Mouse (Mus musculus): ENCODE data around the gene Crebl2.

The Crebl2 gene

GRCm38 (mm10) chr6:134829786-134830700 is at the start of gene Crebl2:
Gene Crebl2, plus strand, starts transcription at chr6:134830154.
- peak; percentile 100 for DNase-seq (ENCODE audit: extremely low read depth, insufficient read length, low spot score)

- no peak for DNase-seq (ENCODE audit: extremely low read depth, insufficient read length, low spot score)
These were observed 48.5 kb upstream of the Crebl2 start for GRCm38 (mm10) chr6:134781494-134781913.

GRCm38 (mm10) chr6:134782900-134783299 is 47.1 kb upstream of the Crebl2 start:
- no peak for DNase-seq (ENCODE audit: extremely low read depth, insufficient read length, low spot score)

- DNase-seq (ENCODE audit: extremely low read depth, insufficient read length, low spot score), result no peak
These were observed 43.5 kb upstream of the Crebl2 start for GRCm38 (mm10) chr6:134786426-134786825.

GRCm38 (mm10) chr6:134789100-134789499 is 40.9 kb upstream of the Crebl2 start:
- DNase-seq (ENCODE audit: extremely low read depth, insufficient read length, low spot score), result no peak

DNA sequence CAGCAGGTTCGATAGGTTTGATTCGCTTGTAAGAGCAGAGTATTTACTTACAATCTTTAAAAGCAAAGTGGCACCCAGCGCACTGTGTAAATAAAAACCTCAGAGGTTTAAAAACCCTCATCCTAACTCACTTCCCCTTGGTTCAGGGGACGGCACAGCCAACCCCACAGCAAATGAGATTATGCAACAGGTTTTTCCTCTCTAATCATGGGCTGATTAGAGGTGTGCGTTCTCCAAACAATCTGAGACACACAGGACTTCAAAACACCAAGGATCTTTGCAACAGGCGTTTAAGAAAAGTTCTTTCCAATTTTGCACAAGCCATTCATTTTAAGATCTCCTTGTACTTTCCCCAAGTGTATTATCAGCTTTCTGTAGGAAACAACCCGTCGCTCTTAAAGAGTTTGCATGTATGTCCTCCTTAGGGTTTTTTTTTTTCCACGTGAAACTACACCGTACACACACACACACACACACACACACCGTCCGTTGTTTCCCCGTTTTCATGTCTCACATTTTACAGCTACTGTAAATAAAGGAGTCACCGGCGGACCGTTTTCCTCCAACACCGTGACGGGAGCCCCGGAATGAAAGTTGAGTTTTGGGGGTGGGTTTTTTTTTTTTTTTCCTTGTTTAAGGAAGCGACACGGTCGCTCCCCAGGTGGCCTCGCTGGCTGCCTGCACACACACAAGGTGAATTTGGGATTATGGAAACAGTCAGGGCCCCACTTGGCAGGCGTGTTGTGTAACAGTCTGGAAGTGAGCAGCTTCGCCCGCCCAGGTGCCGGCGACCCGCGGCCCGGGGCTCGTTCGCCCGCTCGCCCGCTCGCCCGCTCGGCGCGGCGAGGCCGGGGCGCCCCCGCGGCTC is 38.5 kb upstream of the Crebl2 start:
- peak; percentile 62 for DNase-seq (ENCODE audit: extremely low read depth, insufficient read length, low spot score)

DNA sequence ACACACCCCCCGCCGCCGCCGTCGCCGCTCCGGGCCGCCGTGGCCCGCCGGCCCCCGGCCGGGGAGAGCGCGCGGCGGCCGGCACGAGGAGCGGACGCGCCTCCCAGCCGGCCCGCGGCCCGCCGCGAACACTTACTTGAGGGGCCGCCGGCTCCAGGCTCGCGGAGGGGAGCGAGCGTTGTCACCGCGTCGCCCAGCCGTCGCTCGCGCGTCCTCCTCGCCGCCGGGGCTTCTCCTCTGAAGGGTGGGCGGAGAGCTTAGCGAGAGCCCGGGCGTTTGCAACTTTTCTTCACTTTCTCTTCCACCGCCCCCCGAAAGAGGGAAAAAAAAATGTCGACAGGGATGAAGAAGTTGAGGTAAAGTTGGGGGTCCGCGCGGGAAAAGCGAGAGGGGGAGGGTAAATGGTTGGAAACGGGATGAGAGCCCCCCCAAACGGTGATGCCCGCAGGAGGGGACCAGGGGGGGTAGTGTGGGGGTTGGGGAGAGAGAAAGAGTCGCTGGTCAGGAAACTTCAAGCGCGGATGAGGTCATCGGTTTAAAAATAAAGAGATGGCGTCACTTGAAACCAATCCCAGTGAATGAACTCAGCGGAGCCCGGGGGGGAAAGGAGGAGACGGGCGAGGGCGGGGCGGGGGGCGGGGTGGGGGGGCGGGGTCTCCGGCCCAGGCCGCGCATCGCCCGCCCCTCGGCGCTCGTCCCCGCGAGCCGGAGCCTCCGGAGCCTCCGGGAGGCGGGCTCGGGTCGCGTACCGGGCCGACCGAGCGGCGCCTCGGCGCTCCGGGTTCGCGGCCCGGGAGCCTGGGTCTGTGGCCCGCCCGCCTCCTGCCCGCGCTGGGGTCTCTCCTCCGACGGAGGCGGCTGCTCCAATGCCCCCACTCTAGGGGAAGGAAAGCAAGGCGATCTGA is 37.6 kb upstream of the Crebl2 start, which contains the start of gene Dusp16:
Gene Dusp16 (minus strand): TSS at position 485 of the 905 bp plus-strand sequence.
- peak; percentile 89 for DNase-seq (ENCODE audit: extremely low read depth, insufficient read length, low spot score)

GRCm38 (mm10) chr6:134793046-134793806 is 36.7 kb upstream of the Crebl2 start:
- DNase-seq (ENCODE audit: extremely low read depth, insufficient read length, low spot score), result peak; percentile 30

GRCm38 (mm10) chr6:134793911-134794520 is 35.9 kb upstream of the Crebl2 start:
- DNase-seq (ENCODE audit: extremely low read depth, insufficient read length, low spot score), result peak; percentile 71

GRCm38 (mm10) chr6:134796297-134796696 is 33.7 kb upstream of the Crebl2 start:
- peak; percentile 60 for DNase-seq (ENCODE audit: extremely low read depth, insufficient read length, low spot score)

GRCm38 (mm10) chr6:134801483-134801882 is 28.5 kb upstream of the Crebl2 start:
- DNase-seq (ENCODE audit: extremely low read depth, insufficient read length, low spot score), result no peak

DNA sequence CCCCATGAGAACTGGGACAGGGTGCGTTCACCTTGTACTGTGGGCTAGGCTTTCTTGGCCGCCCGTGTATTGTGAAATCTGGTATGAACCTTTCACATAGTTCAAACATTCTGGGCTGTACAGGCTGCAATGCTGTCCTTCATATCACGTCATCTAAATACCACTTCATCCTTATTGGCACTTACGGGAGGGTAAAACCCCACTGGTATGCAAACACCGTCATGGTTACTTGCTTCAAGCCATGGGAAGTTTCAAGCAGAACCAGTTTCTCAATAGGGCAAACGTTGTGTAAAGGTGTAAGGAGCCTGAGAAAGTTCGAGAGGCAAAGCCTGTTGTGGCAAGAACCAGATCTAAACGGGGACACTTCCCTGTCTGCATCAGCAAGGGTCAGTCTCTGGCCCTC is 27.3 kb upstream of the Crebl2 start:
- peak; percentile 22 for DNase-seq (ENCODE audit: extremely low read depth, insufficient read length, low spot score)

- no peak for DNase-seq (ENCODE audit: extremely low read depth, insufficient read length, low spot score)
These were observed 25.1 kb upstream of the Crebl2 start for GRCm38 (mm10) chr6:134804736-134805277.

GRCm38 (mm10) chr6:134806130-134806529 is 23.8 kb upstream of the Crebl2 start:
- DNase-seq (ENCODE audit: extremely low read depth, insufficient read length, low spot score), result no peak

DNA sequence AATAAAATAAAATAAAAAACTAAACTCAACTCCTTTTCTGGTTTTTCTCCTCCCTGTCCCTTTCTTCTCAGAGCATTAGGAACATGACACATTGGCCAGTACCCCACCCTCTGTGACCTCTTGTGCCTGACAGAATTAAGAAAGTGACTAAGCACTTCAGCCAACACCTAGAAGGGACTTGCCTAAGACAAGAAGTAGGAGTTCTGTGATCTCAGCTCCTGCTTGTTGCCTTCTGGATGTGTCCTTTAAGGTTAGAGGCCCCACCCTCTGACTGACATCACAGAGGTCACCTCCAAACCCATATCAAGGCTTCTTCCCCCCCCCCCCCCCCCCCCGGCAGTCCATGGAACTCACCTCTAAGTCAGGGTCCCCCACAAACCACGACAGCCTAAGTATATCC is 22.9 kb upstream of the Crebl2 start:
- no peak for DNase-seq (ENCODE audit: extremely low read depth, insufficient read length, low spot score)

DNA sequence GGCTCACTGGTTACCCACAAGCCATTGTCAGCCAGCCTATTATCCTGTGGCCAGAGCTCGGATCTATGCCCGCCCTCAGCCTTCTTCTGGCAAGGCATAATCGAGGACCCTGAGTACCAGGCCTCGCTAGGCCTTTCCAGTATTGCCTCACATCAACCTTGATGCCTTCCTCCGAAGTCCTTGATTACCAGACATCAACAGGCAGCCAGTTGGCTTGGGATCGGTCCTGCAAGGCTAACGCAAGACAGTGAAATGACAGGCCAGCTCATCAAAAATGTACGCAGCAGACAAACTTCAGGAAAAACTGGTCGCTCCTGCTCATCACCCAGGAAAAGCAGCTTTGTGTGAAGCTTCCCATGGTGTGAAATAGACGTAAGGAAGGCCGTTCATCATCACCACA is 22.2 kb upstream of the Crebl2 start:
- no peak for DNase-seq (ENCODE audit: extremely low read depth, insufficient read length, low spot score)

DNA sequence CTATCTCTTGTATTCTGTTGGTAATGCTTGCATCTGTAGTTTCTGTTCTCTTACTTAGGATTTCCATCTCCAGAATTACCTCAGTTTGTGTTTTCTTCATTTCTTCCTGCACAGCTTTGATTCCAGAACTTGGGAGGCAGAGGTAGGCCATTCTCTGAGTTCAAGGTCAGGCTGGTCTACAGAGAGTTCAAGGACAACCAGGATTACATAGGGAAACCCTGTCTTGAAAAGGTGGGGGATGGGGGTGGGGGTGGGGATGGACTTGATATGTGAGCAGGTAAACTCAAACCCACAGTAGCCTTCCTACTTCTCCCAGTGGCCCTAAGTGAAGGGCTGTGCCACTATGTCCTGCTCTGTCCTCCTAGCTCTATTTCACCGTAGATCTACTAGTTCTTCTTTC is 16.9 kb upstream of the Crebl2 start:
- DNase-seq (ENCODE audit: extremely low read depth, insufficient read length, low spot score), result no peak

DNA sequence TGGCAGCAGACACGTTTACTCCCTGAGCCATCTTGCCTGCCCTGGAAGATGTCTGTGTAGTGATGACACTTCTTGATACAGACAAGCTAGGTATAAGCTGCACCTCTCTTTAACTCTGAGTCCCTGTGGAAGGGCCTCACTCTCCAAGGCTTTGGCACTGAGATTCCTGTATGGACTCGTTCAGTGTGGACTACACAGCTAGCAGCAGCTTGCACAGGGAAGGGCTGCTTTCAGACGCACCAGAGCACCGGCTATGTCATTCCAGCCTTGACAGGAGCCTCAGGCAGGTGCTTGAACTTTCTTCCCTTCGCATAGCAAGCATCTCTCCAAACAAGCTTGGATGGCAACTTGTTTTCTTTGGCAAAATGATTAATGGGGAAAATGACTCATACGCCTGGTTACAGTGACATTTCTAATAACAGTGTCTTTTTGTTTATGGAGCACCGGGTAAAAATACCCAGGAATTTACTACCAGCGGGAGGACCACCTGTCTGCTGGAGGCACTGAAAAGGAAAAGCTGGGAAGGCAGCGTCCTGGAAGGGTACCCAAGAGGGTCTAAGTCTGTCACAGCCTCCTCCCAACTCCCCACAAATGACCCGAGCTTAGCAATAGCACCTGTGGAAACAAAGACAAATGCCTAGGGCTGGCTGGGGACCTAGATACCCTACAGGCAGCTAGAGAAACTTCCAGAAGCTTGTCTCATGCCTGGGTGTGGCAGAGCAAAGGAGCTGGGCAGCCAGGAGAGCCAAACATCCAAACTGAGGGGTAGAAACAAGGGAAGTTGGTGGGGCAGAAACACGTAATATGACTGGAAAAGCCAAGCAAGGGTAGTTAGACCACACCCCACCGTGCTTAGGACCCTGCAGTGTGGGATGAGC is 12.7 kb upstream of the Crebl2 start:
- peak; percentile 68 for DNase-seq (ENCODE audit: extremely low read depth, insufficient read length, low spot score)
